Mouse (Mus musculus): ENCODE measurements around the gene As3mt. TPM values are rescaled to one million over a fixed set of nuclear protein-coding genes. Genes with fewer than 3 reads are reported as not detected.

As3mt gene
- 18.2 and 18.6 TPM in 2 replicates for polyA plus RNA-seq (2015; fragmentation: Nextera tagmentation; extraction: Ambion mirVana)

DNA sequence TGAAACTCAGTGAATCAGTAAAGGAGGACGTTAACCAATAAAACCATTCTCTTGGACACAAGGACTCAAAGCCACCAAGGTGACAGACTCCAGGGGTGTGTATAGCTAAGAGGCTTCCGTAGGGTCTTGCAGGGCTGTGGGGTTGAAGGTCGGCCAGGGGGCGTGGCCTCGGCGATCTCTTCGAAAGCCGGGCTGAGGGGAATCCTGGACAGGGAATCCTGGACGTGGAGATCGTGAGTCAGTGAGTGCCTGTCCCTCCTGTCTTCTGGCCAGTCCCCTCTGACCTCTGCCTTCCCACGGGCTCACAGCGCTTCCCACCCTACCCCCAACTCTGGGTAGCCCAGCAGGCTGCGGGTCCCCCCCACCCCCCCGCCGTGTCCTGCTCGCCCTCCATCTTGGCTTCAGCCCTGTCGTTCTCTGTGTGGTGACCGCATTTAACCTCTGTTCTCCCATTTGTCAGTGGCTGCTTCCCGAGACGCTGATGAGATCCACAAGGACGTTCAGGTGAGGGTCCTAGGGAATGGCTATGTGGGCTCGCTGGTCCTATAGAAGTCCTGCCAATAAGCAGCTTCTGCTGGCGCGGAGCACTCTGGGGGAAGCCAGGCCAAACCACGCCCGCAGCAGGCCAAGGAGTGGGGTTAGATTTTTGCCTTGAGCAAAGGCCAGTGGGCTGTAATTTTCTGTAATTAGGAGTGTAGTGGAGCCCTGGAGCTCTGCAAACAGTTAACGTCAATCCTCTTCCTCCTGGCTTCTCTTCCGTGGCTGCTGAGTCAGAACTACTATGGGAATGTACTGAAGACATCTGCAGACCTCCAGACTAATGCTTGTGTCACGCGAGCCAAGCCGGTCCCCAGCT, at the start of gene As3mt:
Gene As3mt, plus strand, starts transcription at position 163 of the 856 bp plus-strand sequence.
- Histone ChIP-seq H3K4me1 (ENCODE audit: control insufficient read depth, low read depth, low read length) (peaks cover 11% of the 10 kb centered on the region), H3K4me2 (ENCODE audit: low read depth, low read length) (peak within 1 kb of the TSS; percentile 75), H3K4me3 (ENCODE audit: low read depth, low read length) (peak within 1 kb of the TSS; percentile 63), H3K9me3 (replicated peaks; ENCODE audit: control insufficient read depth, low read length) (no peaks in the 10 kb centered on the region), H3K36me3 (ENCODE audit: control insufficient read depth, insufficient read depth) (no peaks in the 10 kb centered on the region), H3K9ac (ENCODE audit: low read depth, low read length) (peak within 1 kb of the TSS; percentile 57), H3K27ac (ENCODE audit: low read length) (peak within 1 kb of the TSS; percentile 40), H3K27me3 (ENCODE audit: control insufficient read depth, insufficient read depth, low read depth, low read length) (no peaks in the 10 kb centered on the region)
- peak; percentile 77 for ATAC-seq (ENCODE audit: low read depth)
- WGBS (ENCODE audit: insufficient replicate concordance) = 10% methylated on average over 31 of the region's 31 CpGs

DNA sequence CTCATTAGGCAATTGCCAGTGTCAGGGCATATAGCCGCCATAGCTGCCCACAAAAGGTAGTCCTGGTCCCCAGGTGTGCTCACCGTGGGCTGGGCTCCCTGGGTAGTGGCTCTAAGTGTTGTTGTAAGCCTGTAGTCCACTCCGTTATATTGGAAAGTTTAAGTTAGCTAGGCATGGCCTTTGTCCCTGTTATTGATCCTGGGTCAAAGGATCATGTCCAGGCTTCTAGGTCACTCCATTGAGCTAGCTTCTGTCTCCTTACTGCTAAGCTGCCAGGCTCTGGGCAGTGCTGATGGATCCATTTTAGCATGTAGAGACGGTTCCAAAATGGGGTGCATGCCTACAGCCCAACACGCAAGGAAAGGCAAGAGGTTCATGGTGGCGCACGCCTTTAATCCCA, 48.9 kb upstream of the As3mt start:
- WGBS (ENCODE audit: insufficient replicate concordance) = 78% methylated on average over 7 of the region's 7 CpGs
- H3K27ac ChIP-seq (ENCODE audit: low read length) = 0 out of 2 replicates have a peak overlapping the region, but pooled peaks have one; percentile 18
- H3K27me3 ChIP-seq (ENCODE audit: control insufficient read depth, insufficient read depth, low read depth, low read length) = no peaks in the 10 kb centered on the region
- H3K9me3 ChIP-seq (replicated peaks; ENCODE audit: control insufficient read depth, low read length) = no peaks in the 10 kb centered on the region
- H3K4me2 ChIP-seq (ENCODE audit: low read depth, low read length) = no peak overlapping the region
- H3K4me1 ChIP-seq (ENCODE audit: control insufficient read depth, low read depth, low read length) = peaks cover 10% of the 10 kb centered on the region
- peak; percentile 46 for ATAC-seq (ENCODE audit: low read depth)
- no peak overlapping the region for H3K4me3 ChIP-seq (ENCODE audit: low read depth, low read length)
- H3K36me3 ChIP-seq (ENCODE audit: control insufficient read depth, insufficient read depth) = peaks cover 25% of the 10 kb centered on the region
- no peak overlapping the region for H3K9ac ChIP-seq (ENCODE audit: low read depth, low read length)

DNA sequence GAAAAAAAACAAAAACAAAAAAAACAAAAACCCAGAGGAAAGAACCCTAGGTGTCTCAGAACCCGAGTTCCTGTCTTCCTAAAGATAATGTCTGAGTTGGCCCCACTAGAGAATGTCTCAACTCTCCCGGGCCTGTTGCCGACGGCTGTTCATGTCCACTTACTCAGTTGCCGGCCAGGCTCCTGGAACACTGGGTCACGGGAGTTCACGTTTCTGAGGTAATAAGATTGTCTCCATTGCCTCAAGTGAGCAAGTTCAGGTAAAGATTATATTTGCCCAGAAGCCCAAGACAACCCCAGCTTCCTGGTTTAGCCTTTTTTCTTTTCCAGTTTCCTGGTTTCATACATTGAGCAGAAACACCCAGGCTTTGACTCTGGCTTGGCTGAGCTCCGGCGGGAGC, 48.4 kb upstream of the As3mt start:
- Histone ChIP-seq H3K4me3 (ENCODE audit: low read depth, low read length) (no peak overlapping the region), H3K4me1 (ENCODE audit: control insufficient read depth, low read depth, low read length) (peaks cover 10% of the 10 kb centered on the region), H3K9ac (ENCODE audit: low read depth, low read length) (no peak overlapping the region), H3K27me3 (ENCODE audit: control insufficient read depth, insufficient read depth, low read depth, low read length) (no peaks in the 10 kb centered on the region), H3K9me3 (replicated peaks; ENCODE audit: control insufficient read depth, low read length) (no peaks in the 10 kb centered on the region), H3K36me3 (ENCODE audit: control insufficient read depth, insufficient read depth) (peaks cover 20% of the 10 kb centered on the region), H3K4me2 (ENCODE audit: low read depth, low read length) (no peak overlapping the region), H3K27ac (ENCODE audit: low read length) (no peak overlapping the region)
- 69% methylated on average over 9 of the region's 9 CpGs for WGBS (ENCODE audit: insufficient replicate concordance)
- ATAC-seq (ENCODE audit: low read depth) = no peak

DNA sequence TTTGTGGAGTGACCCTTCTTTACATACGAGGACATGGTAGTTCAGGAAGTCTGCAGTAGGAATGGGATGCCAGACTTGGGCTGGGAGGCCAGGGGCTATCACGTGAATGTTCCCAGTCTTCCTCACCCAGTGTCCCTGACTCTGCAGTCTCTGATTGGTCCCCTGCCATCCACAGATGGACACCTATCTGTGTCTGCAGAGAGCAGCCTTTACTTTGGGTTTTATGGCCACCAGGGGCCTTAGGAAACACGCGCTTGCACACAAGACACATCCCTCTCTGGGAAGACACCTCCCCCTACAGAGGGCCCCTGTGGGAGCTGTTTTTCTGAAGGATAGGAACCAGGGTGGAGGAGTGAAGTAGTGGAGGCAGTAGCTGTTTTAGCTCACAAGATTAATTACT, 45.7 kb upstream of the As3mt start:
- H3K9me3 ChIP-seq (replicated peaks; ENCODE audit: control insufficient read depth, low read length) = no peaks in the 10 kb centered on the region
- H3K4me3 ChIP-seq (ENCODE audit: low read depth, low read length) = no peak overlapping the region

DNA sequence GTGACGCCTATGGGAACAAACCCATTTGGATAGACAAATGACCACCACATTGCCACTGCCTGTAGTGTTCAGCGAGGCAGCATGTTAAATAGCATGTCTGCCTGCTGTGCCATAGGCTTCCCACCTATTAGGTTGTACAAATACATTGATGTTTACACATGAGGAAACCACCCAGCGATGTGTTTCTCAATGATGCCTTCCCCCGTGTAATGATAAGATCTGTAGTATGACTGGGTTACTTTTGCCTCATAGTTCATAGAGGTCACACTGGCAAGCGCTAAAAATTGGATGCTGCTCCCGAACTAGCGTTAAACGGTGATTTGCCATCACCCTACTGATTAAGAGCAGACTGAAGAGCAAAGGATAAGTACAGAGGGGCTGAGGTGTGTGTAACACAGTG, 45.0 kb upstream of the As3mt start:
- WGBS (ENCODE audit: insufficient replicate concordance) = 54% methylated on average over 8 of the region's 8 CpGs
- H3K27ac ChIP-seq (ENCODE audit: low read length) = peak overlapping the region; percentile 52; the same call in 1 of the 2 replicates

More for the DNA sequence above, 45.7 kb upstream of the As3mt start:
- Histone ChIP-seq H3K9ac (ENCODE audit: low read depth, low read length) (no peak overlapping the region), H3K4me1 (ENCODE audit: control insufficient read depth, low read depth, low read length) (peaks cover 10% of the 10 kb centered on the region), H3K27ac (ENCODE audit: low read length) (no peak overlapping the region), H3K4me2 (ENCODE audit: low read depth, low read length) (no peak overlapping the region), H3K27me3 (ENCODE audit: control insufficient read depth, insufficient read depth, low read depth, low read length) (no peaks in the 10 kb centered on the region), H3K36me3 (ENCODE audit: control insufficient read depth, insufficient read depth) (peaks cover 4% of the 10 kb centered on the region)
- WGBS (ENCODE audit: insufficient replicate concordance) = 46% methylated on average over 4 of the region's 4 CpGs
- no peak for ATAC-seq (ENCODE audit: low read depth)

DNA sequence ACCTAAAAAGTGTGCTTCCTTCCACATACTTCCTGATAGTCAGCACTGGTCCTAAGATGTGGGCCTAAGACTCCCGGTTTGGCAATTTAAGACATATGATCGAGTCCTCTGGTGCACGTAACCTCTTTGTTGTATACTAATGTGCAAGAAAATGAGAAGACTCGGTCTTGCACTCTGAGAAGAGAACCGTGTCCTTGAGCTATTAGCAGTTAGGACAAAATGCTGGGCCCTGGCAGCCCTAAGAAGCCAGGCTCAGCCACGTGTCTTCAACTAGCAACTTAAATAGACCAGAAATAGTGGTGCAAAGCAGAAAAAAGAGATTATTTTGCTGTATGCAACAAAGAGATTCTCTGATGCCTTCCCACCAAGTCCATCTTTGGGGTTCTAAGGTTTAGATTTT, 44.5 kb upstream of the As3mt start:
- no peaks in the 10 kb centered on the region for H3K27me3 ChIP-seq (ENCODE audit: control insufficient read depth, insufficient read depth, low read depth, low read length)
- ATAC-seq (ENCODE audit: low read depth) = no peak

More for the DNA sequence above, 45.0 kb upstream of the As3mt start:
- Histone ChIP-seq H3K36me3 (ENCODE audit: control insufficient read depth, insufficient read depth) (no peaks in the 10 kb centered on the region), H3K4me3 (ENCODE audit: low read depth, low read length) (no peak overlapping the region), H3K4me1 (ENCODE audit: control insufficient read depth, low read depth, low read length) (peaks cover 10% of the 10 kb centered on the region), H3K9ac (ENCODE audit: low read depth, low read length) (no peak overlapping the region), H3K4me2 (ENCODE audit: low read depth, low read length) (no peak overlapping the region), H3K9me3 (replicated peaks; ENCODE audit: control insufficient read depth, low read length) (no peaks in the 10 kb centered on the region), H3K27me3 (ENCODE audit: control insufficient read depth, insufficient read depth, low read depth, low read length) (no peaks in the 10 kb centered on the region)
- ATAC-seq (ENCODE audit: low read depth) = peak; percentile 61

DNA sequence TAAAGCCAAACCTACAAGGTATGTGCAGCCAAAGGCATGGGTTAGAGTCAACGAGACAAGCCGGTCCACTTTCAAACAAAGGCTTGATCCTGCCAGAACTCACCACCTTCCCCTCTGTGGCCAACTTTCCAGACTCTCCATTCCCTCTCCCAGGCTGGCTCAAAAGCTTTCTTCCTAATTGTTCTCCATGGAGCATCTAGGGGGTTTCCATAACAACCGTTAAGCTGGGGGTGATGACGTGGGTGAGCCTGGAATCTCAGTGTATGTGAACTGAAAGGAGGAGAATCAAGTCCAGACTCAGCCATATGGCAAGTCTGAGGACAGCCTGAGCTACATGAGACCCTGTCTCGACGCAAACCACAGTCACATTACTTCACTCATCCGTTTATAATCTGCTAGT, 41.8 kb upstream of the As3mt start:
- 44% methylated on average over 7 of the region's 7 CpGs for WGBS (ENCODE audit: insufficient replicate concordance)

More for the DNA sequence above, 44.5 kb upstream of the As3mt start:
- no peak overlapping the region for H3K4me2 ChIP-seq (ENCODE audit: low read depth, low read length)
- H3K9me3 ChIP-seq (replicated peaks; ENCODE audit: control insufficient read depth, low read length) = no peaks in the 10 kb centered on the region
- no peaks in the 10 kb centered on the region for H3K36me3 ChIP-seq (ENCODE audit: control insufficient read depth, insufficient read depth)
- no peak overlapping the region for H3K4me3 ChIP-seq (ENCODE audit: low read depth, low read length)
- peaks cover 10% of the 10 kb centered on the region for H3K4me1 ChIP-seq (ENCODE audit: control insufficient read depth, low read depth, low read length)
- H3K9ac ChIP-seq (ENCODE audit: low read depth, low read length) = no peak overlapping the region
- peak overlapping the region; percentile 52; the same call in 1 of the 2 replicates for H3K27ac ChIP-seq (ENCODE audit: low read length)
- WGBS (ENCODE audit: insufficient replicate concordance) = 59% methylated on average over 6 of the region's 6 CpGs

DNA sequence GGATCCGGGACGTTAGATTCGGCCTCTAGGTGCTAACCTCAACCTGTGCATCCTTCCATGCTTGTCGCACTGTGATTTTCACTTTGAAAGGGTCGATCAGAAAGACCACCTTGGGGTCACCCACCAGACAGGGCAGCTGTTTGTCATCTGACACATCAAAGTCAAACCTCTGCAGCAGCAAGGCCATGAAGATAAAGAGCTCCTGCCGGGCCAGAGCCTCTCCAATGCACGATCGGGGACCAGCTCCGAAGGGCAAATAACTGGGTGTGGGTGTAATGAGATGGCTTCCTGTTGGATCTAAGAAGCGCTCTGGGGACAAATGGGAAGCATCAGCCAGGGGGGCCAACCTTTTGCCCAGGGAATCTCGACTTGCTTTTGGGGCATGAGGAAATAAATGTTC, 40.0 kb upstream of the As3mt start:
- Histone ChIP-seq H3K36me3 (ENCODE audit: control insufficient read depth, insufficient read depth) (no peaks in the 10 kb centered on the region), H3K4me1 (ENCODE audit: control insufficient read depth, low read depth, low read length) (peaks cover 12% of the 10 kb centered on the region), H3K9ac (ENCODE audit: low read depth, low read length) (no peak overlapping the region), H3K4me3 (ENCODE audit: low read depth, low read length) (no peak overlapping the region), H3K27ac (ENCODE audit: low read length) (peak overlapping the region; percentile 69), H3K9me3 (replicated peaks; ENCODE audit: control insufficient read depth, low read length) (no peaks in the 10 kb centered on the region), H3K27me3 (ENCODE audit: control insufficient read depth, insufficient read depth, low read depth, low read length) (no peaks in the 10 kb centered on the region), H3K4me2 (ENCODE audit: low read depth, low read length) (no peak overlapping the region)
- 45% methylated on average over 11 of the region's 11 CpGs for WGBS (ENCODE audit: insufficient replicate concordance)
- no peak for ATAC-seq (ENCODE audit: low read depth)

More for the DNA sequence above, 41.8 kb upstream of the As3mt start:
- Histone ChIP-seq H3K9ac (ENCODE audit: low read depth, low read length) (no peak overlapping the region), H3K27me3 (ENCODE audit: control insufficient read depth, insufficient read depth, low read depth, low read length) (no peaks in the 10 kb centered on the region), H3K4me1 (ENCODE audit: control insufficient read depth, low read depth, low read length) (peaks cover 16% of the 10 kb centered on the region), H3K27ac (ENCODE audit: low read length) (no peak overlapping the region), H3K36me3 (ENCODE audit: control insufficient read depth, insufficient read depth) (no peaks in the 10 kb centered on the region), H3K9me3 (replicated peaks; ENCODE audit: control insufficient read depth, low read length) (no peaks in the 10 kb centered on the region), H3K4me2 (ENCODE audit: low read depth, low read length) (no peak overlapping the region), H3K4me3 (ENCODE audit: low read depth, low read length) (no peak overlapping the region)
- no peak for ATAC-seq (ENCODE audit: low read depth)

DNA sequence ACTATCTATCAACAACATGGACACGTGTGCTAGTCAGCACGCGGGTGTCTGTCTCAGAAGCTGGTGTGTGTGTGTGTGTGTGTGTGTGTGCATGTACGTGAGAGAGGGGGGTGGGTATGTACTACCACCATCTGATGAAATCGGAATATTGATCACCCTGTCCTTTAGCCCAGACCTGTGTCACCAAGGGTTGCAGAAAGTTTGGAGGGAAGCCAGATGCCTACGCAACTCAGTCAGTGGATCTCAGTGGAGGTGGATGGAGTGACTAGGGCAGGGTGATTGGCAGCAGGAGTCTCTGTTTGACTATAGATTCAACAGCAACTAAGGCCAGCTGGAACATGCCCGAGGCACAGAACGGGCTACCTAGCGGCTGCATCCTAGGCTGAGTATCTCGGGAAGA, 39.0 kb upstream of the As3mt start:
- H3K27me3 ChIP-seq (ENCODE audit: control insufficient read depth, insufficient read depth, low read depth, low read length) = no peaks in the 10 kb centered on the region
- 63% methylated on average over 10 of the region's 10 CpGs for WGBS (ENCODE audit: insufficient replicate concordance)
- H3K27ac ChIP-seq (ENCODE audit: low read length) = peak overlapping the region; percentile 69
- H3K9ac ChIP-seq (ENCODE audit: low read depth, low read length) = no peak overlapping the region; the same call in 1 of the 2 replicates
- no peaks in the 10 kb centered on the region for H3K9me3 ChIP-seq (replicated peaks; ENCODE audit: control insufficient read depth, low read length)
- H3K4me3 ChIP-seq (ENCODE audit: low read depth, low read length) = peak overlapping the region; percentile 23; the same call in 1 of the 2 replicates
- peaks cover 14% of the 10 kb centered on the region for H3K4me1 ChIP-seq (ENCODE audit: control insufficient read depth, low read depth, low read length)
- no peak overlapping the region for H3K4me2 ChIP-seq (ENCODE audit: low read depth, low read length)
- ATAC-seq (ENCODE audit: low read depth) = peak; percentile 90
- no peaks in the 10 kb centered on the region for H3K36me3 ChIP-seq (ENCODE audit: control insufficient read depth, insufficient read depth)

Measured in liver, embryonic 16.5 days (tissue).